Mouse (Mus musculus) spleen, adult 2 months (tissue): ENCODE results near the gene Prpsap1. TPM values are rescaled to one million over a fixed set of nuclear protein-coding genes. Genes with fewer than 3 reads are reported as not detected.

Source experiments
- DNase-seq, 2 experiments: peaks; one replicate each; pipeline versions ENCODE4 v3.0.0 to v3.0.0-alpha.2; 2012 to 2021; ENCODE audit warnings: low spot score in 2 of 2, low read depth in 1 of 2
- H3K27ac ChIP-seq: fragments of 200-500 bp; 2 replicates; pipeline ENCODE4 v1.5.1; 2012; ENCODE audit warnings: low read length, inconsistent platforms; ENCODE audit not compliant: insufficient read depth
- H3K27me3 ChIP-seq: fragments of 200-500 bp; 2 replicates; pipeline ENCODE4 v1.6.1; 2012; ENCODE audit warnings: mild to moderate bottlenecking, moderate library complexity, low read length, inconsistent platforms; ENCODE audit not compliant: control insufficient read depth, insufficient read depth
- H3K36me3 ChIP-seq: fragments of 200-500 bp; 2 replicates; pipeline ENCODE4 v1.6.1; 2012; ENCODE audit warnings: mild to moderate bottlenecking, low read length, inconsistent platforms; ENCODE audit not compliant: control insufficient read depth, insufficient read depth
- H3K4me1 ChIP-seq: fragments of 200-500 bp; 2 replicates; pipeline ENCODE4 v1.6.1; 2011; ENCODE audit warnings: inconsistent platforms; ENCODE audit not compliant: control insufficient read depth, insufficient read depth, insufficient read length
- H3K4me3 ChIP-seq: fragments of 200-500 bp; 2 replicates; pipeline ENCODE4 v1.5.1; 2011; ENCODE audit warnings: mild to moderate bottlenecking, inconsistent platforms; ENCODE audit not compliant: insufficient read depth, insufficient read length; ENCODE audit errors: extremely low read depth
- CTCF ChIP-seq: fragments of 200-500 bp; IDR thresholded peaks from 2 replicates; pipeline ENCODE4 v1.5.1; 2011; ENCODE audit warnings: mild to moderate bottlenecking, inconsistent platforms; ENCODE audit not compliant: insufficient read depth, insufficient read length, insufficient replicate concordance; ENCODE audit errors: extremely low read depth
- POLR2A ChIP-seq: fragments of 200-500 bp; IDR thresholded peaks from 2 replicates; pipeline ENCODE4 v1.6.1; 2011; ENCODE audit warnings: low read depth, low read length, inconsistent platforms
- WGBS: fragments of 180-500 bp; shearing (Covaris S2); methylation state at CpG from one replicate; pipeline ENCODE4 v1.1.7; 2018; 5-methylcytosine and 5-hydroxymethylcytosine counted together
- polyA plus RNA-seq: library from polyadenylated mRNA; depleted of rRNA; stranded (reverse); fragments of >200 nt; gene quantifications from 2 replicates; pipeline ENCODE4 v1.2.3, GENCODE M21; 2012

Gene Prpsap1
- polyA plus RNA-seq, 1 experiment: 62.1 TPM

DNA sequence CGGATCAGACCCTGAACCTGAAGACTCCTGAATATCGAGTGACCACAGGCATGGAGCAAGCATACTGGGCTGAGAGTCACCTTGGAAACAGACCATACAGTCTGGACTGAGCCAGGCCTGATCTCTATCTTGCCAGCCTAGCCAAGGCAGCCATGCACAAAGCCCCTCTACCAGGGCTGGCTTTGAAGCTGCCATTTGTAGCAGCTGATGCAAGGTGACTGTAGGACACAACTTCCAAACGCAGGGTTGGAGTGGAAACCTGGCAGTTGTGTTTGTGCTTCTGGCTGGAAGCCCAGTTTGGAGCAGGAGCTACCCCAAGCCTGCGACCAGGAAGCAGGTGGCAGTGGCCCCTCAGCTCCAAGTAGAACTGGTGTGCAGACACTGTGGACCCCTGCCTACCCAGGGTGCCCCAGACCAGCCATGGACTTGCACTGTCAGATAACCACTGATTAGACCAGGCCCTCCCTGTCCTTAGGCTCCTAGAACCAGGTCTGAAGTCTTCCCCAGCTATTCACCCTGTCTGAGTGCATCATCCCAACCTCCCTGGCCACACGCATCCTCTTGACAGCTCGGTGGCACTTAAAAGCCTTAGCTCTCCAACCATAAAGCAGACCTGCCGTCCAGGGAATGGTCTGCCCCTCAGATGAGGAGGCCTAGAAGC, 53.5 kb downstream of the Prpsap1 start:
- DNase-seq: no peak
- H3K27ac ChIP-seq: no peak overlapping the region
- TF ChIP-seq POLR2A: no peak
- TF ChIP-seq CTCF: no peak
- H3K27me3 ChIP-seq: no peaks in the 10 kb centered on the region
- peaks cover 10% of the 10 kb centered on the region for H3K36me3 ChIP-seq
- no peak overlapping the region for H3K4me3 ChIP-seq
- H3K4me1 ChIP-seq: peaks cover 20% of the 10 kb centered on the region; the same call in 1 of the 2 replicates
- WGBS: 78% methylated on average over 7 of the region's 7 CpGs

GRCm38 (mm10) chr11:116439269-116440240, 54.4 kb downstream of the Prpsap1 start:
- DNase-seq: peak in 1 of 2 experiments; percentile 40

DNA sequence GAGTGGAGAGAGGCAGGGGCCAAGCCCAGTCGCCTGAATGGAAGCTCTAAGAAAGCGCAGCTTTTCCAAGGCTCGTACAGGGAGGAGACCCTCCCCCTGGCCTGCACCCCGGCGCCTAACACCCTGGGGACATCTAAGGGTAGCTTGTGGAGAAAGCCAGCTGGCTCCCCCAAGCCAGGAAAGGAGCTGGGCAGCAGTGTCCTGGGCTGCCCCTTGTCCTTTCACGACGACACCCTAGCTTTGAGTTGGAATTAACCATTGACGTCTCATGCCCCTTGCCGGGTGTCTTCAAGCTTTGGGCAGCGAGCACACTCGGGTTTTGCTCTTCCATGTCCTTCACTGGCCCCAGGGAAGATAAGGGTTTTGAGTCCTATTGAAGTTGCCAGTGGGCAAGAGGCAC, 56.5 kb downstream of the Prpsap1 start:
- Histone ChIP-seq H3K4me1 (peaks cover 22% of the 10 kb centered on the region; the same call in 1 of the 2 replicates), H3K27me3 (no peaks in the 10 kb centered on the region), H3K36me3 (peaks cover 10% of the 10 kb centered on the region), H3K27ac (peak overlapping the region; percentile 34), H3K4me3 (no peak overlapping the region)
- TF ChIP-seq CTCF (no peak), POLR2A (no peak)
- WGBS: 91% methylated on average over 11 of the region's 11 CpGs
- no peak for DNase-seq

More at GRCm38 (mm10) chr11:116439269-116440240, 54.4 kb downstream of the Prpsap1 start:
- TF ChIP-seq POLR2A (no peak), CTCF (no peak)
- Histone ChIP-seq H3K27me3 (no peaks in the 10 kb centered on the region), H3K4me1 (peaks cover 22% of the 10 kb centered on the region; the same call in 1 of the 2 replicates), H3K36me3 (peaks cover 10% of the 10 kb centered on the region), H3K4me3 (no peak overlapping the region), H3K27ac (peak overlapping the region; percentile 69)
- 50% methylated on average over 19 of the region's 19 CpGs for WGBS

DNA sequence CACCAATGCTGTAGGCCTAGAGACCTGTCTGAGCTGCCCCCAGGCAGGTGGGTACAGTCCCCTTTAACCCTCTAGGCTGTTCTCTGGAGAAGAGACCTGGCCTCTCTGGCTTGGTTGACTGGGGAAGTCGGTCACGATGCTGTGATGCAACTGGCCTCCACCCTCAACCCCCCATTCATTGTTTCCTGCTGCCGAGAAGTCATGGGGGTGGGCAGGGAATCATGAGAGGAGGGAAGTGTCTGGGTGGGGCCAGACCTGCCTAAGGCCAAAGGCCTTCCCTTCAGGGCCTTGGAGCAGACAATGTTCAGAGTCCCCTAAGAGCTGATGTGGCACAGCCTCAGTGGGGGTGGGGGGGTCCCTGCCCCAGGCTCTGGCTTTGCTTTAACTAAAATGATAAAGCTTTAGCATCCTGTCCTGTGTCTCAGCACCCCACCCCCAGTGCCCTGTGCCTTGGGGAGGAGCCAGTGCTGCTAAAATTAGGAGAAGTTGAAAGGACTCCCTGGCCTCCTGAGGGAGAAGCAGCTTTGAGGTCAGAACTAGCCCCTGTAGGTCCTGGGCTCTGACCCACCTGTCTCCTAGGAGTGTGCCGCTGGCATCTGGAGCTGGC, 57.2 kb downstream of the Prpsap1 start:
- WGBS: 19% methylated on average over 4 of the region's 4 CpGs
- TF ChIP-seq CTCF: no peak
- TF ChIP-seq POLR2A: no peak
- peak in 1 of 2 experiments; percentile 18 for DNase-seq
- Histone ChIP-seq H3K4me3 (no peak overlapping the region), H3K36me3 (peaks cover 10% of the 10 kb centered on the region), H3K27ac (peak overlapping the region; percentile 34), H3K4me1 (peaks cover 22% of the 10 kb centered on the region; the same call in 1 of the 2 replicates), H3K27me3 (no peaks in the 10 kb centered on the region)

DNA sequence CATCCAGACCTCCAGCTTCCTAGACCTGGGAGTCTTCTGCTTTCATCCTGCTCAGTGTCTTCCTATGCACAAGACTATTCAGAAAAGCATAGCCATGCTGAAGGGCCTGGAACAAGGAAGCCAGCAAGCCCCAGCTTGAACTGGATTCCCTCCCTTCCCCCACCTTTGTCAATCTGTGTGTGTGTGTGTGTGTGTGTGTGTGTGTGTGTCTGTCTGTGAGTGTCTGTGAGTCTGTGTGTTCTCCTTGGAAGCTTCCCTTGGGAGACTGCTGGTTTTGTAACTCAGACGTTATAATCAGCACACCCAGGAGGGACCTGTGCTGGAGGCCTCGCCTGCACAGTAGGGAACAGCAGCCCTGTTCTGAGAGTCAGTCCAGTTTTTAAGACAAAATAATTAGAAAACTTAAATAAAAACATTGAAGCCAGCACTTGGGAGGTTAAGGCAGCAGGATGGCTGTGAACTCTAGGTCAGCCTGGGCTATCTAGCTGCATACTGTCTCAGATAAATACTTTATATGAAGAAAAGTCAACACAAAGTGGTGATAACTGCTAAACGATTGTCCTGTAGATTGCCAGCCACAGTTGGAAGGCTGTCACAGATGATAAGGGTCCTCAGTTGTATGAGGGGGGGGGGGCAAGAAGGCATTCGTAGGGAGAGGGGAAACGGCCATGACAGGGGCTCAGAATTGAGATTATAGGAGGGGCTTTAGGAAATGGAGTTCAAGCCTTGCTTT, 57.8 kb downstream of the Prpsap1 start:
- H3K27ac ChIP-seq: peak overlapping the region; percentile 56
- no peaks in the 10 kb centered on the region for H3K27me3 ChIP-seq
- no peak for DNase-seq
- H3K36me3 ChIP-seq: peaks cover 10% of the 10 kb centered on the region
- H3K4me1 ChIP-seq: peaks cover 22% of the 10 kb centered on the region; the same call in 1 of the 2 replicates
- H3K4me3 ChIP-seq: no peak overlapping the region
- WGBS: 37% methylated on average over 5 of the region's 5 CpGs
- TF ChIP-seq CTCF (no peak), POLR2A (no peak)

- Histone ChIP-seq H3K27ac (peak overlapping the region; percentile 91), H3K36me3 (peaks cover 10% of the 10 kb centered on the region), H3K4me1 (peaks cover 27% of the 10 kb centered on the region; the same call in 1 of the 2 replicates), H3K4me3 (peak overlapping the region; percentile 92), H3K27me3 (no peaks in the 10 kb centered on the region)
- TF ChIP-seq CTCF: no peak
- no peak for TF ChIP-seq POLR2A
- no peak for DNase-seq
- 44% methylated on average over 12 of the region's 12 CpGs for WGBS
Measured at GRCm38 (mm10) chr11:116434967-116435752, 58.8 kb downstream of the Prpsap1 start.
